Mouse (Mus musculus) limb, embryonic 13.5 days (tissue): ENCODE measurements around the gene Dlgap1. TPM values are rescaled to one million over a fixed set of nuclear protein-coding genes. Genes with fewer than 3 reads are reported as not detected.
"Not testable (repeated sequence)": the region's sequence is repeated elsewhere in the genome, so short reads cannot be mapped to it uniquely, and the experiment has no call there.

ENCODE experiments used
- ATAC-seq: fragments of 200-750 bp; cut with Nextera tagmentation; 2 replicates; pipeline ENCODE4 v1.8.0; 2017; ENCODE audit warnings: low read depth, moderate number of reproducible peaks, moderate TSS enrichment; ENCODE audit not compliant: low FRiP score
- H3K27ac ChIP-seq: fragments of 300-500 bp; sonication (generic); 2 replicates; pipeline ENCODE4 v1.5.1; 2015; ENCODE audit warnings: inconsistent platforms, mild to moderate bottlenecking, moderate library complexity
- H3K27me3 ChIP-seq: fragments of 300-500 bp; sonication (generic); 2 replicates; pipeline ENCODE4 v1.6.1; 2015; ENCODE audit warnings: mild to moderate bottlenecking, inconsistent platforms
- H3K36me3 ChIP-seq: fragments of 300-500 bp; sonication (generic); 2 replicates; pipeline ENCODE4 v1.6.1; 2015; ENCODE audit warnings: inconsistent platforms, mild to moderate bottlenecking, moderate library complexity
- H3K4me1 ChIP-seq: fragments of 300-500 bp; sonication (generic); 2 replicates; pipeline ENCODE4 v1.6.1; 2015; ENCODE audit warnings: inconsistent platforms
- H3K4me2 ChIP-seq: fragments of 300-500 bp; sonication (generic); replicated peaks from 2 replicates; pipeline ENCODE4 v1.6.1; 2015; ENCODE audit warnings: inconsistent platforms, mild to moderate bottlenecking, moderate library complexity
- H3K4me3 ChIP-seq: fragments of 300-500 bp; sonication (generic); 2 replicates; pipeline ENCODE4 v1.5.1; 2015; ENCODE audit warnings: moderate library complexity, mild to moderate bottlenecking, inconsistent platforms
- H3K9ac ChIP-seq: fragments of 300-500 bp; sonication (generic); 2 replicates; pipeline ENCODE4 v1.6.1; 2015; ENCODE audit warnings: mild to moderate bottlenecking, inconsistent platforms
- H3K9me3 ChIP-seq: fragments of 300-500 bp; sonication (generic); 2 replicates; pipeline ENCODE4 v1.6.1; 2016; ENCODE audit warnings: inconsistent platforms
- WGBS: fragments of 180-500 bp; shearing (Covaris S2); methylation state at CpG from one replicate; pipeline ENCODE4 v1.1.7; 2015; 5-methylcytosine and 5-hydroxymethylcytosine counted together
- polyA plus RNA-seq: library from polyadenylated mRNA; unstranded; fragments of >200 nt; fragmentation: Nextera tagmentation; extraction: Ambion mirVana; gene quantifications from 2 replicates; pipeline ENCODE4 v1.2.1, GENCODE M21; 2015

Dlgap1 gene
- polyA plus RNA-seq, 1 experiment from 2014 or later, result 9.2 TPM

- not testable (repeated sequence) for H3K4me2 ChIP-seq, H3K9ac ChIP-seq, H3K9me3 ChIP-seq, H3K4me3 ChIP-seq, H3K27me3 ChIP-seq, H3K27ac ChIP-seq, ATAC-seq
- 96% methylated on average over 6 of the region's 6 CpGs for WGBS
- Histone ChIP-seq H3K36me3 (peaks cover 40% of the 10 kb centered on the region), H3K4me1 (peaks cover 14% of the 10 kb centered on the region)
These were observed 868.6 kb downstream of the Dlgap1 start for GRCm38 (mm10) chr17:70837474-70837873.

- Histone ChIP-seq H3K36me3 (peaks cover 46% of the 10 kb centered on the region), H3K27ac (no peak overlapping the region), H3K4me2 (no peak overlapping the region), H3K4me3 (no peak overlapping the region), H3K9me3 (no peaks in the 10 kb centered on the region), H3K9ac (no peak overlapping the region), H3K27me3 (no peaks in the 10 kb centered on the region), H3K4me1 (peaks cover 14% of the 10 kb centered on the region)
- 78% methylated on average over 7 of the region's 7 CpGs for WGBS
- ATAC-seq, result no peak
These were observed 869.2 kb downstream of the Dlgap1 start for GRCm38 (mm10) chr17:70838031-70838430.

- H3K27ac ChIP-seq, result no peak overlapping the region
- no peak overlapping the region for H3K4me2 ChIP-seq
- H3K27me3 ChIP-seq, result no peaks in the 10 kb centered on the region
- no peaks in the 10 kb centered on the region for H3K9me3 ChIP-seq
- H3K4me3 ChIP-seq, result no peak overlapping the region
- peaks cover 51% of the 10 kb centered on the region for H3K36me3 ChIP-seq
- 26% methylated on average over 5 of the region's 5 CpGs for WGBS
- no peak overlapping the region for H3K9ac ChIP-seq
- no peak for ATAC-seq
- peaks cover 14% of the 10 kb centered on the region for H3K4me1 ChIP-seq
These were observed 869.7 kb downstream of the Dlgap1 start for GRCm38 (mm10) chr17:70838533-70838932.

GRCm38 (mm10) chr17:70843252-70843651 is 874.4 kb downstream of the Dlgap1 start:
- Histone ChIP-seq H3K27ac (no peak overlapping the region), H3K4me1 (peaks cover 27% of the 10 kb centered on the region), H3K27me3 (no peaks in the 10 kb centered on the region), H3K4me3 (no peak overlapping the region), H3K36me3 (peaks cover 72% of the 10 kb centered on the region), H3K9me3 (no peaks in the 10 kb centered on the region), H3K4me2 (no peak overlapping the region), H3K9ac (no peak overlapping the region)
- 46% methylated on average over 4 of the region's 4 CpGs for WGBS
- no peak for ATAC-seq

GRCm38 (mm10) chr17:70844971-70845370 is 876.1 kb downstream of the Dlgap1 start:
- Histone ChIP-seq H3K9ac (no peak overlapping the region), H3K4me1 (peaks cover 27% of the 10 kb centered on the region), H3K4me3 (no peak overlapping the region), H3K27ac (no peak overlapping the region), H3K9me3 (no peaks in the 10 kb centered on the region), H3K36me3 (peaks cover 59% of the 10 kb centered on the region), H3K4me2 (no peak overlapping the region), H3K27me3 (no peaks in the 10 kb centered on the region)
- WGBS, result 71% methylated on average over 10 of the region's 10 CpGs
- ATAC-seq, result no peak

GRCm38 (mm10) chr17:70845543-70845942 is 876.7 kb downstream of the Dlgap1 start:
- H3K4me1 ChIP-seq, result peaks cover 27% of the 10 kb centered on the region
- no peaks in the 10 kb centered on the region for H3K27me3 ChIP-seq
- no peak overlapping the region for H3K27ac ChIP-seq
- H3K36me3 ChIP-seq, result peaks cover 53% of the 10 kb centered on the region
- H3K9me3 ChIP-seq, result no peaks in the 10 kb centered on the region
- no peak for ATAC-seq
- no peak overlapping the region for H3K9ac ChIP-seq
- H3K4me2 ChIP-seq, result no peak overlapping the region
- 80% methylated on average over 2 of the region's 2 CpGs for WGBS
- H3K4me3 ChIP-seq, result no peak overlapping the region

GRCm38 (mm10) chr17:70846111-70846644 is 877.3 kb downstream of the Dlgap1 start:
- Histone ChIP-seq H3K4me2 (peak overlapping the region; percentile 17; the same call in 1 of the 2 replicates), H3K9ac (0 out of 2 replicates have a peak overlapping the region, but pooled peaks have one; percentile 25), H3K4me1 (peaks cover 27% of the 10 kb centered on the region), H3K36me3 (peaks cover 51% of the 10 kb centered on the region), H3K4me3 (no peak overlapping the region), H3K27me3 (no peaks in the 10 kb centered on the region), H3K9me3 (no peaks in the 10 kb centered on the region), H3K27ac (no peak overlapping the region)
- 63% methylated on average over 8 of the region's 8 CpGs for WGBS
- no peak for ATAC-seq

GRCm38 (mm10) chr17:70847086-70847485 is 878.2 kb downstream of the Dlgap1 start:
- H3K4me3 ChIP-seq, result peak overlapping the region; percentile 87
- ATAC-seq, result no peak
- H3K27ac ChIP-seq, result no peak overlapping the region
- no peaks in the 10 kb centered on the region for H3K9me3 ChIP-seq
- peak overlapping the region; percentile 96 for H3K4me2 ChIP-seq
- H3K9ac ChIP-seq, result peak overlapping the region; percentile 52; the same call in 1 of the 2 replicates
- H3K27me3 ChIP-seq, result no peaks in the 10 kb centered on the region
- H3K4me1 ChIP-seq, result peaks cover 27% of the 10 kb centered on the region
- 1% methylated on average over 4 of the region's 4 CpGs for WGBS
- peaks cover 43% of the 10 kb centered on the region for H3K36me3 ChIP-seq

GRCm38 (mm10) chr17:70847751-70848510 is 879.1 kb downstream of the Dlgap1 start:
- no peaks in the 10 kb centered on the region for H3K27me3 ChIP-seq
- under 1% methylated on average over 17 of the region's 17 CpGs for WGBS
- H3K36me3 ChIP-seq, result peaks cover 36% of the 10 kb centered on the region
- H3K9ac ChIP-seq, result peak overlapping the region; percentile 97
- H3K9me3 ChIP-seq, result no peaks in the 10 kb centered on the region
- peak overlapping the region; percentile 98 for H3K27ac ChIP-seq
- no peak for ATAC-seq
- H3K4me1 ChIP-seq, result peaks cover 27% of the 10 kb centered on the region
- H3K4me3 ChIP-seq, result peak overlapping the region; percentile 87
- H3K4me2 ChIP-seq, result peak overlapping the region; percentile 96

GRCm38 (mm10) chr17:70848511-70849398 is 879.9 kb downstream of the Dlgap1 start:
- H3K9ac ChIP-seq, result peak overlapping the region; percentile 97
- peak overlapping the region; percentile 98 for H3K27ac ChIP-seq
- peak overlapping the region; percentile 96 for H3K4me2 ChIP-seq
- no peaks in the 10 kb centered on the region for H3K9me3 ChIP-seq
- ATAC-seq, result peak; percentile 24
- H3K27me3 ChIP-seq, result no peaks in the 10 kb centered on the region
- under 1% methylated on average over 23 of the region's 23 CpGs for WGBS
- peaks cover 28% of the 10 kb centered on the region for H3K4me1 ChIP-seq
- H3K4me3 ChIP-seq, result peak overlapping the region; percentile 87
- peaks cover 28% of the 10 kb centered on the region for H3K36me3 ChIP-seq

GRCm38 (mm10) chr17:70849399-70850232 is 880.7 kb downstream of the Dlgap1 start:
- Histone ChIP-seq H3K4me1 (peaks cover 34% of the 10 kb centered on the region), H3K9me3 (no peaks in the 10 kb centered on the region)

More at GRCm38 (mm10) chr17:70849399-70850232, 880.7 kb downstream of the Dlgap1 start:
- under 1% methylated on average over 33 of the region's 33 CpGs for WGBS
- Histone ChIP-seq H3K27ac (peak overlapping the region; percentile 98), H3K9ac (peak overlapping the region; percentile 97), H3K4me2 (peak overlapping the region; percentile 96), H3K4me3 (peak overlapping the region; percentile 87), H3K36me3 (peaks cover 19% of the 10 kb centered on the region), H3K27me3 (no peaks in the 10 kb centered on the region)
- peak; percentile 16; the same call in 1 of the 2 replicates for ATAC-seq
